ENCODE assay signal across 8 mouse cellular contexts in genomic region chr17:56583611-56584256, GRCm38 (mm10). TPM values are rescaled to one million over a fixed set of nuclear protein-coding genes. Genes with fewer than 3 reads are reported as not detected.
DNase-seq lines count a peak whose midpoint lies in the region; ATAC-seq lines count a peak whose summit lies in the region.

No protein-coding gene starts in this region.

- H3K4me2 ChIP-seq in forebrain, embryonic 12.5 days: peak overlapping the region; percentile 97
- peak overlapping the region; percentile 89 for H3K4me2 ChIP-seq in limb, embryonic 11.5 days (ENCODE audit: low read depth, severe bottlenecking)
- H3K4me2 ChIP-seq in midbrain, embryonic 13.5 days (replicated peaks): peak overlapping the region; percentile 97

- peaks cover 53% of the 10 kb centered on the region for H3K4me1 ChIP-seq in forebrain, embryonic 12.5 days
- peaks cover 26% of the 10 kb centered on the region for H3K4me1 ChIP-seq in limb, embryonic 11.5 days (ENCODE audit: control insufficient read depth, insufficient read depth, low read length)
- peaks cover 62% of the 10 kb centered on the region for H3K4me1 ChIP-seq in midbrain, embryonic 13.5 days (replicated peaks)

- H3K27me3 ChIP-seq in forebrain, embryonic 12.5 days: no peaks in the 10 kb centered on the region
- no peaks in the 10 kb centered on the region for H3K27me3 ChIP-seq in limb, embryonic 11.5 days (ENCODE audit: control insufficient read depth, insufficient read depth, low read length)
- no peaks in the 10 kb centered on the region for H3K27me3 ChIP-seq in midbrain, embryonic 13.5 days

- peak overlapping the region; percentile 95 for H3K27ac ChIP-seq in forebrain, embryonic 12.5 days
- peak overlapping the region; percentile 87 for H3K27ac ChIP-seq in limb, embryonic 11.5 days (replicated peaks; ENCODE audit: low read depth, low read length)
- H3K27ac ChIP-seq in midbrain, embryonic 13.5 days: peak overlapping the region; percentile 95

- peak overlapping the region; percentile 93 for H3K4me3 ChIP-seq in forebrain, embryonic 12.5 days (replicated peaks)
- H3K4me3 ChIP-seq in limb, embryonic 11.5 days (ENCODE audit: low read depth, low read length): peak overlapping the region; percentile 96
- H3K4me3 ChIP-seq in midbrain, embryonic 13.5 days (replicated peaks): peak overlapping the region; percentile 93

- WGBS in forebrain, embryonic 12.5 days: 5% methylated on average over 30 of the region's 33 CpGs
- 5% methylated on average over 33 of the region's 33 CpGs for WGBS in limb, embryonic 11.5 days
- WGBS in midbrain, embryonic 13.5 days: 4% methylated on average over 33 of the region's 33 CpGs

- peaks cover 67% of the 10 kb centered on the region for H3K36me3 ChIP-seq in forebrain, embryonic 12.5 days (replicated peaks)
- H3K36me3 ChIP-seq in limb, embryonic 11.5 days (ENCODE audit: control insufficient read depth, insufficient read depth, low read length): peaks cover 34% of the 10 kb centered on the region
- H3K36me3 ChIP-seq in midbrain, embryonic 13.5 days: peaks cover 66% of the 10 kb centered on the region

- ATAC-seq in forebrain, embryonic 12.5 days (ENCODE audit: low FRiP score): no peak
- peak; percentile 0 to 15; a peak in 3 of 4 replicates for ATAC-seq in hematopoietic stem cell, adult 5-6 weeks (replicated peaks in 1 of 2; ENCODE audit: insufficient read depth in 1 of 2, low FRiP score in 2 of 2, low TSS enrichment in 1 of 2, low read depth in 1 of 2, poor library complexity in 2 of 2, severe bottlenecking in 2 of 2)
- ATAC-seq in limb, embryonic 11.5 days (ENCODE audit: insufficient number of reproducible peaks, low FRiP score, low TSS enrichment, low read depth): peak; percentile 14
- ATAC-seq in midbrain, embryonic 13.5 days: no peak
- no peak for ATAC-seq in megakaryocyte-erythroid progenitor cell, adult 5-6 weeks (replicated peaks; ENCODE audit: low FRiP score, low TSS enrichment, poor library complexity, severe bottlenecking)

- peak overlapping the region; percentile 91 for H3K9ac ChIP-seq in forebrain, embryonic 12.5 days
- peak overlapping the region; percentile 86 for H3K9ac ChIP-seq in limb, embryonic 11.5 days (ENCODE audit: low read length)
- H3K9ac ChIP-seq in midbrain, embryonic 13.5 days (replicated peaks): peak overlapping the region; percentile 89

- H3K9me3 ChIP-seq in forebrain, embryonic 12.5 days: no peaks in the 10 kb centered on the region
- no peaks in the 10 kb centered on the region for H3K9me3 ChIP-seq in limb, embryonic 11.5 days (ENCODE audit: control insufficient read depth, low read length)
- no peaks in the 10 kb centered on the region for H3K9me3 ChIP-seq in midbrain, embryonic 13.5 days

- DNase-seq in ovary, adult 18-20 months (ENCODE audit: low spot score): peak; percentile 66
- no peak for DNase-seq in ovary, postnatal 10 days (ENCODE audit: low spot score)
- peak; percentile 44 for DNase-seq in adrenal gland, postnatal 25 days
- DNase-seq in limb, embryonic 11.5 days (ENCODE audit: low spot score): no peak

RNA-seq across cellular contexts. Expression of gene Safb2, which starts 0.7 kb away (rescaled TPM):
- total RNA-seq in adrenal gland, postnatal 25 days (2021): 168 and 196 TPM in 2 replicates
- polyA plus RNA-seq in forebrain, embryonic 12.5 days (2016; fragmentation: Nextera tagmentation; extraction: Ambion mirVana): 100 and 104 TPM in 2 replicates
- total RNA-seq in hematopoietic stem cell, adult 5-6 weeks (2017): 94.2 and 95.1 TPM in 2 replicates
- 65.3 and 78.6 TPM in 2 replicates for polyA plus RNA-seq in limb, embryonic 11.5 days (2014; fragmentation: Nextera tagmentation; extraction: Ambion mirVana)
- 74.1 and 89.0 TPM in 2 replicates for polyA plus RNA-seq in midbrain, embryonic 13.5 days (2015; fragmentation: Nextera tagmentation; extraction: Ambion mirVana)
- 158 and 166 TPM in 2 replicates for total RNA-seq in megakaryocyte-erythroid progenitor cell, adult 5-6 weeks (2014; fragmentation: Nextera tagmentation)
- total RNA-seq in megakaryocyte-erythroid progenitor cell, adult 5-6 weeks (2017): 108 and 115 TPM in 2 replicates

RNA-seq across cellular contexts. Expression of gene Safb, which starts 0.9 kb away (rescaled TPM):
- total RNA-seq in adrenal gland, postnatal 25 days (2021): 143 and 157 TPM in 2 replicates
- polyA plus RNA-seq in forebrain, embryonic 12.5 days (2016; fragmentation: Nextera tagmentation; extraction: Ambion mirVana): 180 and 187 TPM in 2 replicates
- 65.8 and 86.0 TPM in 2 replicates for total RNA-seq in hematopoietic stem cell, adult 5-6 weeks (2017)
- polyA plus RNA-seq in limb, embryonic 11.5 days (2014; fragmentation: Nextera tagmentation; extraction: Ambion mirVana): 119 and 132 TPM in 2 replicates
- polyA plus RNA-seq in midbrain, embryonic 13.5 days (2015; fragmentation: Nextera tagmentation; extraction: Ambion mirVana): 112 and 127 TPM in 2 replicates
- 122 and 171 TPM in 2 replicates for total RNA-seq in megakaryocyte-erythroid progenitor cell, adult 5-6 weeks (2014; fragmentation: Nextera tagmentation)
- 92.4 and 103 TPM in 2 replicates for total RNA-seq in megakaryocyte-erythroid progenitor cell, adult 5-6 weeks (2017)

RNA-seq across cellular contexts. Expression of gene 2410015M20Rik, which starts 25.8 kb away (rescaled TPM):
- total RNA-seq in adrenal gland, postnatal 25 days (2021): 303 and 325 TPM in 2 replicates
- 170 and 173 TPM in 2 replicates for polyA plus RNA-seq in forebrain, embryonic 12.5 days (2016; fragmentation: Nextera tagmentation; extraction: Ambion mirVana)
- total RNA-seq in hematopoietic stem cell, adult 5-6 weeks (2017): 65.5 and 76.1 TPM in 2 replicates
- polyA plus RNA-seq in limb, embryonic 11.5 days (2014; fragmentation: Nextera tagmentation; extraction: Ambion mirVana): 198 and 203 TPM in 2 replicates
- 198 and 199 TPM in 2 replicates for polyA plus RNA-seq in midbrain, embryonic 13.5 days (2015; fragmentation: Nextera tagmentation; extraction: Ambion mirVana)
- 126 and 171 TPM in 2 replicates for total RNA-seq in megakaryocyte-erythroid progenitor cell, adult 5-6 weeks (2014; fragmentation: Nextera tagmentation)
- total RNA-seq in megakaryocyte-erythroid progenitor cell, adult 5-6 weeks (2017): 82.9 and 126 TPM in 2 replicates

RNA-seq across cellular contexts. Expression of gene Rpl36, which starts 29.5 kb away (rescaled TPM):
- total RNA-seq in adrenal gland, postnatal 25 days (2021): 836 and 891 TPM in 2 replicates
- 1,181 and 1,289 TPM in 2 replicates for polyA plus RNA-seq in forebrain, embryonic 12.5 days (2016; fragmentation: Nextera tagmentation; extraction: Ambion mirVana)
- total RNA-seq in hematopoietic stem cell, adult 5-6 weeks (2017): 2,030 and 2,370 TPM in 2 replicates
- 1,726 and 1,764 TPM in 2 replicates for polyA plus RNA-seq in limb, embryonic 11.5 days (2014; fragmentation: Nextera tagmentation; extraction: Ambion mirVana)
- 1,197 and 1,215 TPM in 2 replicates for polyA plus RNA-seq in midbrain, embryonic 13.5 days (2015; fragmentation: Nextera tagmentation; extraction: Ambion mirVana)
- 2,912 and 4,512 TPM in 2 replicates for total RNA-seq in megakaryocyte-erythroid progenitor cell, adult 5-6 weeks (2014; fragmentation: Nextera tagmentation)
- 2,001 and 2,083 TPM in 2 replicates for total RNA-seq in megakaryocyte-erythroid progenitor cell, adult 5-6 weeks (2017)

RNA-seq across cellular contexts. Expression of gene Gm20219, which starts 29.5 kb away (rescaled TPM):
- total RNA-seq in adrenal gland, postnatal 25 days (2021): 0.76 and 1.1 TPM in 2 replicates
- polyA plus RNA-seq in forebrain, embryonic 12.5 days (2016; fragmentation: Nextera tagmentation; extraction: Ambion mirVana): 0.87 and 1.4 TPM in 2 replicates
- total RNA-seq in hematopoietic stem cell, adult 5-6 weeks (2017): 0.20 TPM in 1 of 2 replicates, not detected in the other
- polyA plus RNA-seq in limb, embryonic 11.5 days (2014; fragmentation: Nextera tagmentation; extraction: Ambion mirVana): 0.73 and 0.84 TPM in 2 replicates
- 0.90 and 1.3 TPM in 2 replicates for polyA plus RNA-seq in midbrain, embryonic 13.5 days (2015; fragmentation: Nextera tagmentation; extraction: Ambion mirVana)
- total RNA-seq in megakaryocyte-erythroid progenitor cell, adult 5-6 weeks (2014; fragmentation: Nextera tagmentation): 2.8 TPM in 1 of 2 replicates, not detected in the other
- not detected in 2 replicates for total RNA-seq in megakaryocyte-erythroid progenitor cell, adult 5-6 weeks (2017)

Comparison
In these comparisons a context has a peak if more than half of its experiments do, and no peak if none do; other contexts are left out.
1. DNase-seq: peak in ovary, adult 18-20 months (single experiment) and adrenal gland, postnatal 25 days (single experiment); none in ovary, postnatal 10 days (single experiment) and limb, embryonic 11.5 days (single experiment).
2. ATAC-seq: peak in hematopoietic stem cell, adult 5-6 weeks (2 of 2) and limb, embryonic 11.5 days (single experiment); none in forebrain, embryonic 12.5 days (single experiment), midbrain, embryonic 13.5 days (single experiment) and megakaryocyte-erythroid progenitor cell, adult 5-6 weeks (single experiment).
3. Peak in every context shown above with its lines, with median percentiles within 50 percentile points of each other: H3K27ac ChIP-seq, H3K4me2 ChIP-seq, H3K4me3 ChIP-seq and H3K9ac ChIP-seq.